Mouse (Mus musculus): Measurements from ENCODE around the gene Gdf11. TPM values are rescaled to one million over a fixed set of nuclear protein-coding genes. Genes with fewer than 3 reads are reported as not detected.

The Gdf11 gene
- 10 to 100 TPM; 12.6 to 14.7 TPM for total RNA-seq (2021)

- intact Hi-C loops (cut with DNase I): loop anchor here (5.0 kb wide), 1 partner anchor 154 kb away; no protein-coding TSS in a partner anchor
- peak; percentile 30 to 31 for DNase-seq (ENCODE audit: low spot score in 2 of 2)
Observed at GRCm38 (mm10) chr10:128891296-128892094, at the start of gene Gdf11. Gene Gdf11 (minus strand): TSS chr10:128891718.

- no peak for DNase-seq (ENCODE audit: low spot score in 2 of 2)
- intact Hi-C loops (cut with DNase I): no loop called here
Observed at GRCm38 (mm10) chr10:128940475-128941061, 49.0 kb upstream of the Gdf11 start.

GRCm38 (mm10) chr10:128938974-128939373, 47.5 kb upstream of the Gdf11 start:
- DNase-seq (ENCODE audit: low spot score in 2 of 2): no peak
- intact Hi-C loops (cut with DNase I): no loop called here

- intact Hi-C loops (cut with DNase I): no loop called here
- no peak for DNase-seq (ENCODE audit: low spot score in 2 of 2)
Observed at GRCm38 (mm10) chr10:128938457-128938856, 46.9 kb upstream of the Gdf11 start.

- intact Hi-C loops (cut with DNase I): no loop called here
- DNase-seq (ENCODE audit: low spot score in 2 of 2): no peak
Observed at GRCm38 (mm10) chr10:128937756-128938390, 46.4 kb upstream of the Gdf11 start.

GRCm38 (mm10) chr10:128935826-128936440, 44.4 kb upstream of the Gdf11 start:
- DNase-seq (ENCODE audit: low spot score in 2 of 2): no peak
- intact Hi-C loops (cut with DNase I): no loop called here

GRCm38 (mm10) chr10:128934997-128935787, 43.7 kb upstream of the Gdf11 start:
- DNase-seq (ENCODE audit: low spot score in 2 of 2): no peak
- intact Hi-C loops (cut with DNase I): no loop called here

- intact Hi-C loops (cut with DNase I): no loop called here
- DNase-seq (ENCODE audit: low spot score in 2 of 2): no peak
Observed at GRCm38 (mm10) chr10:128933976-128934721, 42.6 kb upstream of the Gdf11 start.

- intact Hi-C loops (cut with DNase I): no loop called here
- DNase-seq (ENCODE audit: low spot score in 2 of 2): no peak
Observed at GRCm38 (mm10) chr10:128933574-128933973, 42.1 kb upstream of the Gdf11 start, which contains the start of gene Itga7. Gene Itga7 (plus strand): TSS chr10:128933818.

- intact Hi-C loops (cut with DNase I): no loop called here
- DNase-seq (ENCODE audit: low spot score in 2 of 2): no peak
Observed at GRCm38 (mm10) chr10:128931441-128931840, 39.9 kb upstream of the Gdf11 start.

GRCm38 (mm10) chr10:128929638-128930378, 38.3 kb upstream of the Gdf11 start:
- intact Hi-C loops (cut with DNase I): no loop called here

GRCm38 (mm10) chr10:128928356-128928755, 36.8 kb upstream of the Gdf11 start:
- intact Hi-C loops (cut with DNase I): no loop called here
- no peak for DNase-seq (ENCODE audit: low spot score in 2 of 2)

More at GRCm38 (mm10) chr10:128929638-128930378, 38.3 kb upstream of the Gdf11 start:
- no peak for DNase-seq (ENCODE audit: low spot score in 2 of 2)

- intact Hi-C loops (cut with DNase I): no loop called here
- DNase-seq (ENCODE audit: low spot score in 2 of 2): no peak
Observed at GRCm38 (mm10) chr10:128923935-128924334, 32.4 kb upstream of the Gdf11 start, which contains the start of gene Bloc1s1. Gene Bloc1s1 (minus strand): TSS chr10:128924035.

GRCm38 (mm10) chr10:128923013-128923691, 31.6 kb upstream of the Gdf11 start:
- peak; percentile 93 to 95 for DNase-seq (ENCODE audit: low spot score in 2 of 2)
- intact Hi-C loops (cut with DNase I): no loop called here

- intact Hi-C loops (cut with DNase I): no loop called here
- no peak for DNase-seq (ENCODE audit: low spot score in 2 of 2)
Observed at GRCm38 (mm10) chr10:128922822-128923012, 31.2 kb upstream of the Gdf11 start, which contains the start of gene Rdh5. Gene Rdh5 (minus strand): TSS chr10:128922888.

GRCm38 (mm10) chr10:128921883-128922821, 30.6 kb upstream of the Gdf11 start:
- no peak for DNase-seq (ENCODE audit: low spot score in 2 of 2)
- intact Hi-C loops (cut with DNase I): no loop called here

GRCm38 (mm10) chr10:128921251-128921650, 29.7 kb upstream of the Gdf11 start:
- DNase-seq (ENCODE audit: low spot score in 2 of 2): no peak
- intact Hi-C loops (cut with DNase I): no loop called here
